Mouse (Mus musculus) thymus, adult 18-20 months (tissue): ENCODE measurements around the gene Zfp93.
A peak's percentile ranks its signal among the peaks of the same experiment; 100 is the strongest.
"Not testable (repeated sequence)": the region's sequence is repeated elsewhere in the genome, so short reads cannot be mapped to it uniquely, and the experiment has no call there.

Experiments
- DNase-seq, 2 experiments: peaks; one replicate each; pipeline ENCODE4 v3.0.0; 2022; ENCODE audit warnings: mixed read lengths in 2 of 2

Zfp93 gene

DNA sequence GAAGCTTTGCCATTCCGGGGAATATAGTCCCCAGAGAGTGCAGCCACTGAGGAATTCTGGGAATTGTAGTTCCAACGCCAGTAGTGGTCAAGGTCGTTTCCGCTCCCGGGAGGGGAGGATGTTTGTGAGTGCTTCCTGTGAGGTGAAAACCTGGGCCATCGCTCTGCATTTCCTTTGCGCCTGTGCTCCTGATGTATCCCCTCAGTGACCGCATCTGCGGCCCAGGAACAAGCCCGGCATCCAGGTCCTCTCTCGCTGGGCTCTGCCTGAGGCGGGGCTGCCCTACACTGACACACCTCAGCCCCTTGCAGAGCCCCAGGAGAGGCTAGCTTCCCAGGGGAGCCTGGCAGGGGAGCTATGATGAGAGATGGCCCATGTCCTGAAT lies at the start of gene Zfp93:
Zfp93 (plus strand) TSS at position 133 of the 385 bp plus-strand sequence.
- peak; percentile 62 to 74 for DNase-seq

GRCm38 (mm10) chr7:24237040-24237791 lies 33.0 kb upstream of the Zfp93 start, which contains the start of gene Zfp109:
Gene Zfp109, minus strand, starts transcription at chr7:24237560.
- peak; percentile 32 to 45 for DNase-seq

DNA sequence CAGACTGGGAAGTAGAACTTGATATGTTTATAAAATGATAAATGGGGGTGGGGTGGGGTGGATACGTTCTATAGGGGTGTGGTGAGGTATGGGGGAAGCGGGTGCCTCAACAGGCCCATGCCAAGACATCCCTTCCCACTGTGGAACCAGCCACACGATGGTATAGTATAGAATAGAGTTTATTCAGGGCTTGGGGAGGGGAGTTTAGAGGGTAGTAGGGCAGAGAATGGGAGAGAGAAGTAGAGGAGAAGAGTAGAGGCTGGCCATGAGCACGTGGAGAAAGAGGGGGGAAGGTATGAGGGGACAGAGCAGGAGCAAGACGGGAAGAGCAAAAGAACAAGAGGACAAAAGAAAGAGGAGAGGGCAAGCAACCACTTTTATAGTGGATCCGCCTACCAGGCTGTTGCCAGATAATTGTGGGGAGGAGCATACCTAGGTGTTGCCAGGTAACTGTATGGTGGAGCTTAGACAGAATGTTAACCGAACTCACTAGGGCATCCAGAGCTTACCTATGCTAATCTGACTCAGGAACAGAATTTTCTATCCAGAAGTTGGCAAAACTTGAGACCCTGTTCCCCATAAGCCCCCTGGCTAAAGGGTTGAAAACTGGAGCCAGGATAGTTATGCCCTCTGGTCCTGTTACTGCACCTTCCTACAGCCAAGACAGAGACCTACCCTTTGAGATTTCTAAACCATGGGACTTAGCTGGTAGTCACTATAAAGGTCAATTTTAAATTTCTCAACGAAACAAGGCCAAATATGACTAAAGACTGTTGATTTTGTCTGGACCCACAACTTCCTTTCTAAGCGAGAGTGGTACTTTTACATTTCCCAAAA lies 16.2 kb upstream of the Zfp93 start:
- no peak for DNase-seq

DNA sequence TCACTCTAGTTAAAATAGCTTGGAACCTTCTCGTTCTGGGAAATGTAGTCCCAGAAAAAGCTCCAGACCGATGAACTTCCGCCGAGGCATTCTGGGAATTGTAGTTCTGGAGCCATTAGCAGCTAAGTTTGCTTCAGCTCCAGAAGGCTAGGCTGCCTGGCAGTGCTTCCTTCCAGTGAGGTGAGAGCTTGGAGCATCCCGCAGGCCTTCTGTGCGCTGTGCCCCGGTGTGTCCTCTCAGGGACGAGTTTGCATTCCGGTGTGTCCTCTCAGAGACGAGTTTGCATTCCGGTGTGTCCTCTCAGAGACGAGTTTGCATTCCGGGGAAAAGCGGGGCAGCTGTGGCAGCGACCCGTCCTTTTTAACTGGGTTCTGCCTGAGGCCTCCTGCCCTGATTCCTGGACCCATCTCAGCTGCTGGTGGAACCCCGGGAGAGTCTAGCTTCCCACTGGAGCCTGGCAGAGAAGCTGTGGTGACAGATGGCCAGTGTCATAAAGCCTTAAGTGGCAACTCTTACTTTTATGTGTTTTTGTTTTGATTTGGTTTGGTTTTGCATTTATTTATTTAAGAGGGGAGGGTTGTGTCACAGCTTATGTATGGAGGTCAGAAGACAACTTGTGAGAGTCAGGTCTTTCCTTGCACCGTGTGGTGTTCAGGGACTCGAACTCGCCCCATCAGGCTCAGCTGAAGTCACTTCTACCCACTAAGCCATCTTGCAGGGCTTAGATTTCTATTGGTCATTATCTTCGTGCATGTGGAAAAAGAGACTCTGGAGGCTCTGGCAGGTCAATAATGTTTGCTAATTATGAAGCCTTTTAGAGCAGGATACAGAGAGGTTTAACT lies 15.4 kb upstream of the Zfp93 start, which contains the start of gene Zfp108:
Zfp108 (plus strand) TSS at position 162 of the 842 bp plus-strand sequence.
- DNase-seq, result peak; percentile 26 to 54

GRCm38 (mm10) chr7:24259306-24259999 lies 10.8 kb upstream of the Zfp93 start:
- no peak for DNase-seq

GRCm38 (mm10) chr7:24260000-24260312 lies 10.3 kb upstream of the Zfp93 start:
- no peak for DNase-seq

DNA sequence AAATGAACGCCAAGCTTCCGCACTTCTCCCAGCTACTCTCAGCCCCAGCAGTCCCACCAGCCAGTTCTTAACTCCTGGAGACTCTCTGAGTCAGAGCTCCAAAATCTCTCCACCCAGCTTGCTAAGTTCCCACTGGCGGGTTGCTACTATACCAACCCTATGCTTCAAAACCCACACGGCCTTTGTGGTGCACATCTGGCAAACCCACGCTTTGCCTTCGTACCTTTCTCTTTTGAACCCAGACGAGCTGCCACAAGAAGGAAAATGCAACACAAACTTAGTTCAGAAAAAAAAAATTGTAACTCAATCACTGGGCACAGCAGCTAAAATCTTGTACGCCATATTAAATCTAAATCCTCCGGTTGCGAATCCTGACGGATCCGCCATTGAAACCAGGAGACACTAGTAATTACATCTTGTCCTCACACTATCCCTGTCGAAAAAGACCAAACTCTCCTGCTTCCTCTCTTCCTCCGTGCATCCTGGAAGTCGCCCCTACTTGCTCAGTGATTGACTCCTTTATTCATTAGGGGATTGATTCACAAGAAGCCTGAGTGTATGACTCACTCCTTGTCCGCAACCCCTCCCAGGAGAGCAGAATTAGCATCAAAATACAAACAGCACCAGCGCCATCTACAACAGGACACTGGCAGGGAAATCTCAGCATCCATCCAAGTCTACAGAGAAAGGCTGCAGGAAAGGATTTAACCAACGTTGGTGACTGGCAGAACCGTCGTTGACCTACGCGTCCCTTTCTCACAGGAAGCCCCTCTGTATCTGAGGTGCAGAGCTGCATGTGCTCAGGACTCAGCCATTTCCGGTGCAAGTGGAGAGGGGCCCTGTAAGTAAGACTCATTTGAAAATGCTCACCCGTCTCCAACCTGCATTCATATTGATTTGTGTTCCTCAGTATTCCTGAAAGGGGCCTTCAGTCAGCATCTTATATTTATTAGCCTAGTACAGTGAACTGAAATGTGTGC lies 1.8 kb upstream of the Zfp93 start:
- DNase-seq, result peak in 1 of 2 experiments; percentile 23

DNA sequence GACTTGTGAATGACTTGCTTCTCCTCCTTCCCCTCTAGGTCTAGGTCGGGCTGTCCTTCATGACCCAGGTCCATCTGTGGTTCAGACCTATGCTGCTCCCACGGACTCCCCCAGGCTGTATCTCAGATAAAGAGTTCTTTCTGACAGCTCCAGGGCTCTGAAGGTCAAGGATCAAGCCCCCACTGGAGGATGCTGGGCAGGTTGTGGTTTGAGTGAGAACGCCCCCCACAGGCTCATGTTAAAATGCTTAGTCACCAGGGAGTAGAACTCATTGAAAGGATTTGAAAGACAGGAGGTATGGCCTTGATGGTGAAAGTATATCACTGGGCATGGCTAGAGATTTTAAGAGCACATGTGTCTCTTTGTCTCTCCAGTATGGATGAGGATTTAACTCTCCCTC lies 964 bp upstream of the Zfp93 start:
- no peak for DNase-seq

DNA sequence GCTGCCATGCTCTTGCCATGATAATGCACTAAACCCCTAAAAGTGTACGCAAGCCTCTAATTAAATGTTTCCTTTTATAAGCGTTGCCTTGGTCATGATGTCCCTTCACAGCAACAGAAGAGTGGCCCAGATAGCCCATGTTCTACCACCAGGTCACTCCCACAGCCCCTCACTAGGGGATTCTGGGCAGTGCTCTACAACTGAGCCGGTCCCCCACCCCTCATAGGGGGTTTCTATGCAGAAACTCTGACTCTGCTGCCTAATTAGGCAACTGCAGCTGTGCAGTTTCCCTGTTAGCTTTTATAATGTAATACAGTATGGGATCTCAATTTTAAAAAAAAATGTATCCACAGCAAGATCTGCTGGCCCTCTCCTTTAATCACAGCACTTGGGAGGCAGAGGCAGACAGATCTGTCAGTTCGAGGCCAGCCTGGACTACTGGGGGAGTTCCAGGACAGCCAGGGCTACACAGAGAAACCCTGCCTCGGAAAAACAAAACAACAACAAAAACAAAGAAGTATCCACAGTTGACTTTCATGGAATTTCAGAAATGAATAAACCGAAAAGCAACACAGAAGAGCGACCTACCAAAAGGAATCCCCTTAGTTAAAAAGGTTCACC lies 443 bp upstream of the Zfp93 start:
- no peak for DNase-seq

DNA sequence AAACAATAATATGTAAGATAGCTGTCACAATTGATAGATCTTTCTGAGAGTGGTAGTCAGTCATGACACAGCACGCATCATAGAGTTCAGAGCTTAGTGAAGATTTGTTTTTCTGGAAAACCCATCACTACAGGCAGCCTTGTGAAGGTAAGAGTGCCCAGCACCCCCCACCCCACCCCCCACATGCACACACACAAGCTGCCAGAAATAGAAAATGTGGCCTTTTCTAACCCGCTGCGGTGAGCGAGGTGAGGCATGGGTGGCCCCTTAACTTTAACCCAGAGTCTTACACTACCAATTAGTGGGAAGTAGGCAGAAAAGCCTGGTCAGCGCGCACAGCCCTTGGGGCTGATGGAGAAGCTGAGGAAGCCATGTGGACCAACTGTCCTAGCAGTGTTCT lies 971 bp downstream of the Zfp93 start:
- DNase-seq, result no peak

DNA sequence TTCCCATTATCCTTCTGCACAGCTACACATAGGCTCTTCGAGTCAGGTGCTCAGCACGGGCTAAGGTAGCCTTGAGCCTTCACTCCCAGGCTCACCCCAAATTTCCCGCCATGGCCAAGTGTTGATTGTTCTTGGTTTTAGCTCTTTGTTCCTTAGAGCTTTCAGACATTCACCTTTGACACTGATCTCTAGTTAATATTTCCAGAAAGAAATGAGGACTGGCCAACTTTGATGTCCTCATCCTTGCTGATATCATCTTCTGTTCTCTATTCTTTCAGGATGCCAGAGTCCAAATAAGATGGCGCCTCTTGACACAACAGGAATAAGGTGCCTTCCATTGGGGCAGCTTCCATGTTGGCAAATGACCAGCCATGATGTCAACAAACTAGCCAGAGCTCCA lies 4.2 kb downstream of the Zfp93 start:
- no peak for DNase-seq

GRCm38 (mm10) chr7:24278771-24279170 lies 8.6 kb downstream of the Zfp93 start:
- not testable (repeated sequence) for DNase-seq

GRCm38 (mm10) chr7:24280031-24280857 lies 10.0 kb downstream of the Zfp93 start:
- DNase-seq, result no peak

DNA sequence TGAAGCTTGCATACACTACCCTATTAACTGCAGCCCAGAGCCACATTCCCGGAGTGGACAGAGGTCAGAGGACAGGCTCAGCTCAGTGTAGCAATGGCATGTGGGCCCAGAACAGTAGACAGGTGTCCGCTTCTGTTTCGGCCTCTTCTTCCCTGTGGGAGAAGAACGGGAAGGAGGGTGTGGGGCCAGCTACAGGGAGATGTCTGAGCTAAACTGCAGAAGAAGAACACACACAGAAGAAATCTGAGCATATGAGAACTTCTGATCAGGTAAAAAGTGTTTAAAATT lies 10.6 kb downstream of the Zfp93 start:
- DNase-seq, result no peak

DNA sequence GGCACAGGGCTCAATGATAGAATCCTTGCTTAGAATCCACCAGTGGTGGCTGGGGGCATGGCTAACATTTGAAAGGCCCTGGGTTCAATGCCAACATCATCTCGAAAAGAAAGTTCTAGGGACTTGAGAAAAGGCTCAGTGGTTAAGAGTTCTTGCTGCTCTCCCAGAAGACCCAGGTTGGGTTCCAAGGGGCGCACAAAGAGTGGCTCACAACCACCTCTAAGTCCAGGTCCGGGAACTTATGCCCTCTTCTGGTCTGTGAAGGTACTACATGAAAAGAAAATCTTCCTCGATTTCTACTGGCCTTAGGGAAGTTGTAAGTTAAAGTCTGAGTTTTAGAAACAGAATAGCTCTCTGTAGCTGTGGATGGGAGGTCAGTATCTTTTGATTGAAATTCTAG lies 15.9 kb downstream of the Zfp93 start:
- DNase-seq, result no peak

GRCm38 (mm10) chr7:24286916-24287315 lies 16.7 kb downstream of the Zfp93 start:
- no peak for DNase-seq

DNA sequence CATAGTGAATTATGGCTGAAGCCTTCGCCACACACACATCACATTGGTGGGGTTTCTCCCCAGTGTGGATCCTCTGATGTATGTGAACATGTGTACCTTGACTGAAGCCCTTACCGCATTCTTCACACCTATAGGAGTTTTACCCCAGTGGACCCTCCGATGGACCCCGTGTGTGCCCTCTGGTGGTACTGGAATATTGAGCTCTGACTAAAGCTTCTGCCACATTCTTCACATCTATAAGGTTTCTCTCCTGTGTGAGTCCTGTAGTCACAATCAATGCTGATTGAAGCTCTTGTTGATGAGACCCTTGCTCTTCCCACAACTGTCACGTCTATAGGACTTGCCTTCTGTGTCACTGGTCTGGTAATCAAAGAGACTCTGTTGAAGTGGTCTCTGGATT lies 17.4 kb downstream of the Zfp93 start:
- no peak for DNase-seq

DNA sequence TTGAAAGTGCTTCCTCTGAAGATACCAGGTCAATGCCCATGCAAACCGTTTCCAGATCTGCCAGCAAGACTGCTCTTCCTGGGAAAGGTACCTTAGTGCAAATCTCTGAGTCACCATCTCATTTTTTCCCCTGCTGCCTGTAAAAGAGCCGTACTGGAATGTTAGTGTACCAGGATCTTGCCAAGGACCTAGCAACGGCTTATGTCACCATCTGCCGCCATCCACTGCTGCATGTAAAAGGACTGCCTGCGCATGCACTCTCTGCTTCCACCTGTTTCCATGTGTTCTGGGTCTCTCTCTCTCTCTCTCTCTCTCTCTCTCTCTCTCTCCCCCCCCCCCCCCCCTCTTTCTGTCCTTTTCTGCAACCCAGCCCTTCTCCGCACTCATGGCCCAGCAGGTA lies 18.3 kb downstream of the Zfp93 start:
- DNase-seq, result no peak

DNA sequence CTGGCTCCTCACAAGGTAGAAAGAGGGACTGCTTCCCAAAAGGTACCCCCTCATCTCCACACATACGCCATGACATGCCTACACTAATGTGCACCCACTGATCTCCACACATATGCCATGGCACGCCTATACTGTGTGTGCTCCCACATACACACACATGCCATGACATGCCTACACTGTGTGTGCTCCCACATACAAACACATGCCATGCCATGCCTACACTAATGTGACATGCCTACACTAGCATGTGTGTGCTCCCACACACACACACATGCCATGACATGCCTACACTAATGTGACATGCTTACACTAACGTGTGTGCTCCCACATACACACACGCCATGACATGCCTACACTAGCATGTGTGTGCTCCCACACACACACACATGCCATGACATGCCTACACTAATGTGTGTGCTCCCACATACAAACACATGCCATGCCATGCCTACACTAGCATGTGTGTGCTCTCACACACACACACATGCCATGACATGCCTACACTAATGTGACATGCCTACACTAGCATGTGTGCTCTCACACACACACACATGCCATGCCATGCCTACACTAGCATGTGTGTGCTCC lies 20.0 kb downstream of the Zfp93 start:
- no peak for DNase-seq
